Mouse (Mus musculus) adrenal gland, postnatal 36 days (tissue): Measurements from ENCODE around the gene Nfx1. TPM values are rescaled to one million over a fixed set of nuclear protein-coding genes. Genes with fewer than 3 reads are reported as not detected.

Experiments used
- DNase-seq, 2 experiments: peaks; one replicate each; pipeline ENCODE4 v3.0.0; 2021; ENCODE audit warnings: mixed read lengths in 1 of 2
- total RNA-seq, 2 experiments: library from RNA; stranded (reverse); gene quantifications; 2 replicates each; pipeline ENCODE4 v1.2.3; 2021

The Nfx1 gene
- total RNA-seq, 2 experiments from 2014 or later: 75.5 to 97.1 TPM

- no peak for DNase-seq
These were observed 75.6 kb downstream of the Nfx1 start for GRCm38 (mm10) chr4:41046254-41046795.

- peak in 1 of 2 experiments; percentile 47 for DNase-seq
These were observed 77.0 kb downstream of the Nfx1 start, which contains the start of gene Aqp7 for GRCm38 (mm10) chr4:41047524-41048271. Aqp7 (minus strand) TSS chr4:41048139.

GRCm38 (mm10) chr4:41048926-41049325 is 78.2 kb downstream of the Nfx1 start:
- peak; percentile 29 to 48 for DNase-seq

- DNase-seq: peak; percentile 84 to 90
These were observed 80.3 kb downstream of the Nfx1 start for GRCm38 (mm10) chr4:41050726-41051675.

GRCm38 (mm10) chr4:41051781-41052180 is 81.1 kb downstream of the Nfx1 start:
- no peak for DNase-seq

- DNase-seq: no peak
These were observed 84.4 kb downstream of the Nfx1 start for GRCm38 (mm10) chr4:41055111-41055510.

- no peak for DNase-seq
These were observed 85.5 kb downstream of the Nfx1 start for GRCm38 (mm10) chr4:41056253-41056652.

- no peak for DNase-seq
These were observed 86.1 kb downstream of the Nfx1 start for GRCm38 (mm10) chr4:41056742-41057332.

GRCm38 (mm10) chr4:41057361-41057760 is 86.7 kb downstream of the Nfx1 start:
- no peak for DNase-seq

- DNase-seq: no peak
These were observed 92.6 kb downstream of the Nfx1 start for GRCm38 (mm10) chr4:41063351-41063750.

- DNase-seq: peak in 1 of 2 experiments; percentile 46
These were observed 93.4 kb downstream of the Nfx1 start for GRCm38 (mm10) chr4:41063894-41064673.

GRCm38 (mm10) chr4:41065196-41065595 is 94.5 kb downstream of the Nfx1 start:
- no peak for DNase-seq

GRCm38 (mm10) chr4:41071500-41072429 is 101.1 kb downstream of the Nfx1 start:
- DNase-seq: no peak

- no peak for DNase-seq
These were observed 102.5 kb downstream of the Nfx1 start for GRCm38 (mm10) chr4:41073008-41073817.

GRCm38 (mm10) chr4:41074461-41074860 is 103.8 kb downstream of the Nfx1 start:
- no peak for DNase-seq
